Mouse (Mus musculus) testis, adult 2 months (tissue): ENCODE measurements at regions not wholly inside any gene's neighbourhood (a gene's known extent, or its start where the extent isn't known, plus 50 kb on each side); places are given as distances from the start of the nearest gene placed in this dataset.

Experiments used
- CTCF ChIP-seq: fragments of 200-500 bp; IDR thresholded peaks from 2 replicates; pipeline ENCODE4 v1.5.1; 2012; ENCODE audit warnings: low read depth, mild to moderate bottlenecking, inconsistent platforms, low read length, moderate library complexity; ENCODE audit not compliant: control insufficient read depth, insufficient read depth, insufficient replicate concordance
- POLR2A ChIP-seq: fragments of 200-500 bp; IDR thresholded peaks from 2 replicates; pipeline ENCODE4 v1.6.1; 2012; ENCODE audit warnings: low read depth, mild to moderate bottlenecking, inconsistent platforms, low read length, moderate library complexity; ENCODE audit not compliant: control insufficient read depth

DNA sequence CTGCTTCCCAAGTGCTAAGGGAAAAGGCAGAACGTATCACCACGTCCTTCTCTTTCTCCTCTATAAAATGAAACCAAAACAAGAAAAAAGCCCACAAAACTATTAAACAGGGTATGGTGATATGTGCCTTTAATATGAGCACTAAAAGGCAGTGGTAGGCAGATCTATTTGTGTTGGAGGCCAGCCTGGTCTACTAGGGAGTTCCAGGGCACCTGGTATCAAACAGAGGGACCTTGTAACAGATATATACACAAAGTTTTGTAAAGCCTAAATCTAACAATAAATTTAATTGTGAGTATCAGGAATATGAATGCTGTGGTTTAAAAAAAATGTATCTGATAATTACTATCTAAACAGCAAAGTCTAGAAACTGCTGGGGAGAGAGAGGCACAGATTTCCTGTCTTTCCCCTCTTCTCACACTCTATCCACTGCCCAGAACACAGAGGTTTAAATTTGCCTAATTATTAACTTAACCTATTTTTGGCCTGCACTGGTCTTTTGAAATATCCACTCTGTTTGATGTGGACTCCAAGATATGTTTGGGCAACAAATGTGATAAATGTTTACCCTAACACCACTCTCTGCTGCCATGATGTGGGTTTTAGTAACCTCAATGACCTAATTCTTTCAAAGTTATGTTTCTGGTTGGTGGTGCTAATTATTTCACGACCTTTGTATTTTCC is 68.5 kb upstream of the Avpr1a start:
- TF ChIP-seq CTCF (no peak), POLR2A (no peak)
